Mouse (Mus musculus) kidney, adult 11 months (tissue): ENCODE data around the gene Gm14403.
"Not testable (repeated sequence)": the region's sequence is repeated elsewhere in the genome, so short reads cannot be mapped to it uniquely, and the experiment has no call there.

Experiments used
- DNase-seq: peaks from one replicate; pipeline ENCODE4 v3.0.0; 2022

Gene Gm14403

GRCm38 (mm10) chr2:177498067-177498466, at the start of gene Gm14403:
Gene Gm14403 (plus strand): TSS chr2:177498215.
- peak; percentile 77 for DNase-seq

- peak; percentile 51 for DNase-seq
Observed at GRCm38 (mm10) chr2:177464676-177465075, 33.3 kb upstream of the Gm14403 start, which contains the start of gene Zfp970. Gene Zfp970 (plus strand): TSS chr2:177464733.

DNA sequence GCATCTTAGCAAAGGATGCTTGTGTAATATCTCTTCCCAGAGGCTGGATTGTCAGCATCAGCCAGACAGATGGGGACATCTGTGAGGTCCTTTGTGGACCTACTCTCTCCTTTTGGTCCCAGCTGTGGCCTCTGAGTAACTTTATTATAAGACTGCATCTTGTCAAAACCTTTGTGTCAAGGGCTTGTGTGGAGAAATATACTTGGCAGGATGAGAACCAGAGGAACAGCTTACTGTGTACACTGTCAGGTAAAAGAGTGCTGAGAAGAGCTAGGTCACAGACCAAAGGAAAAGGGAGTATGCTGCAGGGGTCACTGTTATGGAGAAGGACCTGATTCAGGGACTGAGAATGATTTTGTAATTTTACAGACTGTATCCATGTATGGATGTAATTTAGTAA, 29.8 kb upstream of the Gm14403 start:
- not testable (repeated sequence) for DNase-seq

DNA sequence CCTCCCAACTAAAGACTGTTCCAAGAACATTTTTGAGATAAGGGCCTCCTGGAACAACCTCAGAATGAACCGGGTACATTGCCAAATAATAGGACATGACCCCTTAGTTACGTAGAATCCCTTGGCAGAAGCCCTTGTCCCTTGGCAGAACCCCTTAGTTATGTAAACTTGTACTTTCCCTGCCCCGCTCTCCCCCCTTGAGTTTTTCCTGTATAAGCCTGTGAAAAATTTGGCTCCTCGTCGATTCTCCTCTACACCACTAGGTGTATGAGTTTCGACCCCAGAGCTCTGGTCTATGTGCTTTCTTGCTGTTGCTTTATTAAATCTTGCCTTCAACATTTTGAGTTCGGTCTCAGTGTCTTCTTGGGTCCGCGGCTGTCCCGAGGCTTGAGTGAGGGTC, 25.8 kb upstream of the Gm14403 start:
- DNase-seq = not testable (repeated sequence)

- not testable (repeated sequence) for DNase-seq
Observed at GRCm38 (mm10) chr2:177481971-177482370, 16.0 kb upstream of the Gm14403 start.

DNA sequence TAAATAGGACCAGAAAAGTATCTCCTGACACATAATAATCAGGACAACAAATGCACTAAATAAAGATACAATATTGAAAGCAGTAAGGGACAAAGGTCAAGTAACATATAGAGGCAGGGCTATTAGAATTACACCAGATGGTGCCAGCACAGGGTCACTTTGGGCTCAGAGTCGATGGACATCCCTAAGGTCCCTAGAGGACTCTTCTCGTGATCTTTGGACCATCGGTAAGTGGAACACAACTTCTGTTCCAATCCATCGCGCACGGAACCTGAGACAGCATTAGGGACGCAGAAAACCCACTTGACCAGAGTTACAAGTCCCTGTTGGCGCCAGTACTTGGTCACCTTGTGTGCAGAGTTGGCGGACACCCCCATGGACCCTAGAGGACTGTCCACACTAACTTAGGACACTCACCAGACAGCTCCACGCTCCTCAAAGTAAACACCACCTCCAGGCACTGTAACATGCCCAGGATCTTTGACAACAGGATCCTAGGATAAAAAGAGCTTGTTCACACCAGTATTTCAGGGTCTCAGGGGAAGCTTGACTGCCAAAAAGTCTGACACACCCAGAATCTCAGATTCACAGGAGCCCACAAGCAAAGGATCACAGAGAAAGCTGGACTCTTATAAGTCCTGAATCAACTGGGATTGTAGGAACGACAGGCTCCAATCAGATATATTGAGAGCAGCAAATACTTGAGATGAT, 14.6 kb upstream of the Gm14403 start:
- not testable (repeated sequence) for DNase-seq

GRCm38 (mm10) chr2:177499182-177499581, 1.2 kb downstream of the Gm14403 start:
- DNase-seq = not testable (repeated sequence)

- not testable (repeated sequence) for DNase-seq
Observed at GRCm38 (mm10) chr2:177505211-177505719, 7.2 kb downstream of the Gm14403 start.

DNA sequence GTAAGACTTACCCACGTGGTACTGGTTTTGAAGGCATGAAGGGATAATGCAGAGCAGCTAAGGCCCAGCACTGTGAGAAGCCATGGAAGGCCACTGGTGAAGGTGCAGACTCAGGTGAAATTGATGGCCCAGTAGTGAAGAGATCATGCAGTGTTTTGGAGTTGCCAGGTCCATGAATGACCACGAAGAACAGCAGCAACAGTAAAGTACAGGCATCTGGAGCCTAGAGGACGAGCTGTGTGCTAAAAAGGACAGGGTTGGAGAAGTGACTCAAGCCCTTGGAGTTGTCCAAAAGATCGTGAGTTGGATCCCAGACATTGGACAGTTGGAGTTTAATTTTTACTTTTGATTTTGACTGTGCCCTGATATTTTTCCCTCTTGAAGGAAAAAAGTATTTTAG, 13.4 kb downstream of the Gm14403 start:
- not testable (repeated sequence) for DNase-seq

- not testable (repeated sequence) for DNase-seq
Observed at GRCm38 (mm10) chr2:177511972-177512371, 14.0 kb downstream of the Gm14403 start.

GRCm38 (mm10) chr2:177513991-177514479, 16.0 kb downstream of the Gm14403 start:
- DNase-seq = not testable (repeated sequence)

DNA sequence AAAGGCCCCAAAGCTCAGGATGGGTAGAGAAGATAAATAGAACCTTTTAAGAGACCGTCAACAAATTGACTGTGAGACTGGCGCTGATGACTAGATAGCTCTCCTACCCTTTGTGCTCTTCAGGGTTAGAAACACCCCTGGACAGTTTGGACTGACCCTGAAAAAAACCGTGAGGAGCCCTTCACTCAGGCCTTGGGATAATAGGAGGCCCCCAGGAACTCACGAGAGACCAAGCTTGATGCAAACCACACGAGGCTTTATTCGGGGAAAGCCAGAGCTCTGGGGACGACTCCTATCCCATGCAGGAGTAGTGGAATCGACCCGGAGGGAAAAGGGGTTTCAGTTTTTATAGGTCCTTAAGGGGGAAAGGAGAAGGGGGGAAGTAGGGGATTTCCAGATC, 19.7 kb downstream of the Gm14403 start:
- not testable (repeated sequence) for DNase-seq

DNA sequence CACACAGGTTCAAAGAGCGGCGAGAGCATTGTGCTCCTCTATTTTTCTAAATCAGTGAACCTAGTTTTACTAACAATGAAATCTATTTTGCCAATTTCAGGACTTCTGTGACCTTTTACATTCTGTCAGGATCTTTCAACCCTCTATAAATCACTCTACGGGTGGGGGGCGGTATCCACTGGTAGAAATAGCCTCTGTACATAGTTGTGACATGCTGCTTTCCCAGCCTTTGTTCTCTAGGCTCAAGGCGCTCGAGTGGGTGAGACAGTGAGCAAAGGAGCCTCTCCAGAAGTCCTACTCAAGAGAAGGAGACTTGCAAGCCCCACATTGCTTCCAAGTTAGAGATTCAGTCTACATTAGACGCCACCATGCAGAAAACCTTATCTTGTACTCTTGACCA, 20.3 kb downstream of the Gm14403 start:
- DNase-seq = not testable (repeated sequence)

DNA sequence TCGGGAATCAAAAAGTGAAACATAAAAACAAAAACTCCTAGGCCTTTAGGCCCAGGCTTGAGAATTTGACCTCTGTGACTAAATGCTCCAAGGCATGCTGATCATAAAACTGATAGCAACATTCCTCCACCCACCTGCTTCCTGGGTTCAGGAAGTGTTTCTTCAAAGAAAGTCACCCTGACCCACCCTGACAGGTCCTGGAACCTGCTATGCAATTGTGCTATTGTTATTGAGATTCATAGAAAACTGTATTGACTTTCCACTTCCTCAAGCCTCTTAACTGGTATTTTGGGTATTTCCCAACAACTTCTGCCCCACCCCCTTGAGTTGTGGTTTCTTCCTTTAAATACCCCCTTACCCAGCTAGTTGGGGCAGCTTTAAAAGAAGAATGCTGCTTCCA, 20.9 kb downstream of the Gm14403 start:
- DNase-seq = not testable (repeated sequence)

- DNase-seq = no peak
Observed at GRCm38 (mm10) chr2:177520035-177520434, 22.0 kb downstream of the Gm14403 start.

- DNase-seq = no peak
Observed at GRCm38 (mm10) chr2:177523061-177523460, 25.0 kb downstream of the Gm14403 start.

GRCm38 (mm10) chr2:177523674-177524073, 25.7 kb downstream of the Gm14403 start:
- DNase-seq = not testable (repeated sequence)

GRCm38 (mm10) chr2:177524171-177524570, 26.2 kb downstream of the Gm14403 start:
- DNase-seq = not testable (repeated sequence)

GRCm38 (mm10) chr2:177535876-177536275, 37.9 kb downstream of the Gm14403 start:
- no peak for DNase-seq

DNA sequence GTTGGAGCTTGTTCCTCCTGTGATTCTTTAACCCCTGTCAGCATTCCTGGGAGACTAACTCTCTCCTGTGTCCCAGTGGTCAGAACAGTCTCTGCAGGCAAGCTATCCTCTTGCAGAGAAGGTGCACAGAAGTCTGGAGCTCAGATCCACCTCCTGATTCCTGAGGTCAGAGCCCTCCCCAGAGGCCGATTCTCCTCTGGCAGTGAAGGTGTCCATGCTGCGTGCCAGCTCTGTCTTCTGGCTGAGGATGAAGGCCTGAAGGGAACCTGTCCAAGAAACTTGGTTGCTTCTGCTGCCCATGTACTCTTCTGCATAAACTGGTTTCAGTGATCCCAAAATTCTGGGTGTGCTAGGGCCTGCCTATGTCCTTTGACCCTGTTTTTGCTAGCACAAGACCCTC, 39.1 kb downstream of the Gm14403 start:
- DNase-seq = not testable (repeated sequence)

- not testable (repeated sequence) for DNase-seq
Observed at GRCm38 (mm10) chr2:177537717-177538116, 39.7 kb downstream of the Gm14403 start.

DNA sequence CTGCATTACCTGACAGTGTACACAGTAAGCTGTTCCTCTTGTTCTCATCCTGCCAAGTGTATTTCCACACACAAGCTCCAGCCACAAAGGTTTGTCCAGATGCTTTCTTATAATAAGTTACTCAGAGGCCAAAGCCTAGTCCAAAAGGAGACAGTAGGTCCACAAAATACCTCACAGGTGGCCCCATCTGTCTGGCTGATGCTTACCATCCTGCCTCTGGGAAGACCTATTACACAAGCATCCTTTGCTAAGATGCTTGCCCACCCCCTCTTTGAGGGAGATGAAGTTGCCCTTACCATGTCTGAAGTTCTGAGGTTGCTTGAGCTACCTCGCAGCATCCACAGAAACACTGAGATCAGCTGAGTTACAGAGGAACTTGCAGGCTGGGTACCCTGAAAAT, 57.2 kb downstream of the Gm14403 start:
- DNase-seq = not testable (repeated sequence)
